Mouse (Mus musculus): ENCODE measurements around the gene Eps15. TPM values are rescaled to one million over a fixed set of nuclear protein-coding genes. Genes with fewer than 3 reads are reported as not detected.

The Eps15 gene
- total RNA-seq, 2 experiments from 2014 or later, result 41.6 to 46.3 TPM

DNA sequence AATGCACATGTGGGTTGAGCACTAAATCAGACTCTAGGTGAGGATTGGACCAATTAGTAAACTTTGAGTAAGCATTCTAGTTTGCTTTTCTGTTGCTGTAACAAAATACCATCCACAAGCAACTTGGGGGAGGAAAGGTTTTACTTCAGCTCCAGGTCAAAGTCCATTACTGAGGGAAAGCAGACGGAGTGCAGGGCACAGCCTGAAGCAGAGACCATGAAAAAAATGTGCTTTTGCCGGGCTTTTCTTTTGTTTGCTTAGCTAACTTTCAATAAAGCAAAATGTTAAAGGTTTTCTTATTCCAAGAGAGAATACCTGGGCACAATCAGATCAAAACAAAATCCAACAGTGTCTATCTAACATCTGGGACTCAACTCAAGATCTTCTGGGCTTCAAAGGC, 13.3 kb upstream of the Eps15 start:
- intact Hi-C loops (cut with DNase I), result no loop called here
- no peak for DNase-seq

DNA sequence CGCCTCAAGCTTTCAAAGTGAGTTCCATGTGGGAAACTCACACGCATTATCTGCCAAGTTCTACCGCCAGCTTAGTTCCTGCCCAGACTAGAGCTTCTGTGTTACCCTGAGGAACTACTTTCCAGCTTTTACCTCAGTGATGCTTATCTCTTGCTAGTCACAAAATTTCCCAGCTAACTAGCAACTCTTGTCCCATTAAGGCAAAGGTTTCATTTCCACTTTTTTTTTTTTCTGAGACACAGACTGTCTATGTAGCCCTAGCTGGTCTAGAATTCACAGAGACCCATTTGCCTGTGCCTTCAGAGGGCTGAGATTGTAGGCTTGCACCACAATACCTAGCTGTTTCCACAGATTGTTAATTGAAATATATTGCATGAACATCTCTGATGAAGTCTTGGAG, 12.6 kb upstream of the Eps15 start:
- no peak for DNase-seq
- intact Hi-C loops (cut with DNase I), result no loop called here

DNA sequence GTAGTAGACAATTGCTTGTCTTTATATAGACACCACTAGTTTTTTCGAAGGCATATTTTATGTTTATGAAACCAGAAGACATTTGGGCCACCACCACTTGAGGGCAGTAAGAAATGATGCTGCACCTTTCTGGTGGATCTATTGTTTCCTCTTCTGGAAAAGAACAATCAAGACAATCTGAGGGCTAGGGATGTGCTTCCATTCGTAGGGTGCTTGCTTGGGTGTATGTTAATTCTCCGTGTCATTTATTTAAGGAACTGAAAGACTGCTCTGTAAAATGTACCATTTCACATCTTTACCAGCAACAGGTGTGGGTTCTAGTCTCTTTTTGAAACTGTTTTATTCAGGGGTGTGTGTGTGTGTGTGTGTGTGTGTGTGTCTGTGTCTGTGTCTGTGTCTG, 11.2 kb upstream of the Eps15 start:
- intact Hi-C loops (cut with DNase I), result no loop called here
- no peak for DNase-seq

DNA sequence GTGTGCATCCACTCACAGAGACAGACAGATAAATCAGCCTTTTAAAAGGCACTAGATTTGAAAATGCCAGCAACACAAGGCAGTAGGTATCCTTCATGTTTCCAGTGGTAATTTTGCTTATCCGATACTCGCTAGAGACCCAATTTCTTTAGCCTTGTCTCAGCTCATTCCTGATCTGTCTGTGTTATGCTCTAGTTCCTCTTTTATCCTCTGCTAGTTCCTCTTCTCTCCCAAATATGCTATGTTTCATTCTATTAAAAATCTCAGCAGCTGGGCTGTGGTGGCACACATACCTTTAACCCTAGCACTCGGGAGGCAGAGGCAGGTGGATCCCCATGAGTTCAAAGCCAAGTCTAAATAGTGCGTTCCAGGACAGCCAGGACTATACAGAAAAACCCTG, 8.3 kb upstream of the Eps15 start:
- no peak for DNase-seq
- intact Hi-C loops (cut with DNase I), result no loop called here

GRCm38 (mm10) chr4:109273586-109274240, 6.4 kb upstream of the Eps15 start:
- DNase-seq, result no peak
- intact Hi-C loops (cut with DNase I), result no loop called here

DNA sequence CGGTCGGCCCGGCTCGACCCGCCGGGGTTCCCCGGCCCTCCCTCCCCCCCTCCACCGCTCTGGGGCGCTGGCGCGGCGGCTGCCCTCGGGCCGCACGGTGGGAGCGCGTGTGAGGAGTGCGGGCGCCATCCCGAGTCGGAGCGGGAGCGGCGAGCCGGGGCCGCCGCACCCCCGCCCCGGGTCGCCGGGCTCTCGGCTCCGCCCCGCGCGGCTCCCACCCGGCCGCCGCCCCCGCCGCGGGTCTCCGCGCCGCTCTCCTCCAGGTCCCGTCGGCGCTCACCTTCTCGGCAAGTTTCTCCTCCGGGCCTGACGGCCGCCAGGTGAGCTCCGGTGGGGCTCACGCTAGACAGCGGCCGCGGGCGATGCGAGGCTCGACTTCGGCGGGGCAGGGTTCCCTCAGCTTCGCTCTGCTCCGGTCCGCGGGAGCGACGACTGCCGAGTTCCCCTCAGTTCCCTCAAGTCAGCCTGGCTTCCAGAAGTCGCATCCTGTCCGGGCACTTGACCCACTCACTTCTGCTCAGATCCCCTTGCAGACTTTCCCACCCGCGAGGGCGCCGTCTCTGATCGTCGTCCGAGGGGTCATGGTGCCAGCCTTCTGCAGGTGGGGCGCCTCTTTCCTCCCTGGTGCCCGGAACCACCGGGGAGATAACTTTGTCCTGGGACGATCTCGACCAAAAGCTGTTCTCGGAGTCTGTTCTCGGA, 542 bp downstream of the Eps15 start:
- intact Hi-C loops (cut with DNase I), result loop anchor here (5.0 kb wide), 1 partner anchor 78 kb away; the partner anchor contains the start of gene Osbpl9
- peak in 1 of 2 experiments; percentile 45 for DNase-seq

GRCm38 (mm10) chr4:109281161-109281560, 1.1 kb downstream of the Eps15 start:
- intact Hi-C loops (cut with DNase I), result loop anchor here (5.0 kb wide), 1 partner anchor 79 kb away; the partner anchor contains the start of gene Osbpl9
- DNase-seq, result no peak

DNA sequence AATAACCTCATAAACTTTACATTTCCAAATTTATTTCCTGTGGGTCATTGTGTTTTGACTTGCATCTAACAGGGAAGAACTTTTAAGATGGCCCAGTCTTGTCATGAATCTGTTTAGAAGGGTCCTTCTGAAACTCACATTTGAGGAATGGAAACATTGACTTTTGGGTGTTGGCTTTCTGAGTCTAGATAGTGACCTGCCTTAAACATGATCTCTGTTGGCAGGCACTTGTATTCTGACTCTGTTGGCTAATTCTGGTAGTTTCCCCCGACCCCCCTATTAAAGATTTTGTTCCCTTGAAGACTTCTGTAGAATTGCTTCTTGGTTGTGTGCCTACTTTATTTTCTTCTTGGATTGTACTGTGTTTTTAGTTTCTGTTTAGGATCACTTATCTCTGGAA, 1.9 kb downstream of the Eps15 start:
- intact Hi-C loops (cut with DNase I), result loop anchor here (5.0 kb wide), 1 partner anchor 80 kb away; the partner anchor contains the start of gene Osbpl9
- DNase-seq, result no peak

DNA sequence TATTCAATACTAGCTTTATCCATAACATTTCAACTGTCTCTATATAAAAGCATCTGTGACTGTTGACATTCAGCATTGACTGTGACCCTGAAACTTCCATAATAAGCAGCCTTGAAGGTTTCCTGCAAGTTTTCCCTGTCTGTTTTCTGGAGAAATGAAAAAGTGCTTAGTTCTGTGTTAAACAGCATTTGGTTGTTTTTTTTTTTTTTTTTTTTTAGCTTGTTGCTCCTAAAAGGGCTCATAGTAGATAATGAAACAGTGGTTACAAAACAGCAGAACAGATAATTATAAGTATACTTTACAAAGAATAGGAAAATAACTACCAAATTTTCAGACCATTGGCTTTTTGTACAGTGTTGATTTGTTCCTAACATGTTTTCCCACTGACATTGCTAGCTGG, 14.6 kb downstream of the Eps15 start:
- intact Hi-C loops (cut with DNase I), result no loop called here
- DNase-seq, result no peak

DNA sequence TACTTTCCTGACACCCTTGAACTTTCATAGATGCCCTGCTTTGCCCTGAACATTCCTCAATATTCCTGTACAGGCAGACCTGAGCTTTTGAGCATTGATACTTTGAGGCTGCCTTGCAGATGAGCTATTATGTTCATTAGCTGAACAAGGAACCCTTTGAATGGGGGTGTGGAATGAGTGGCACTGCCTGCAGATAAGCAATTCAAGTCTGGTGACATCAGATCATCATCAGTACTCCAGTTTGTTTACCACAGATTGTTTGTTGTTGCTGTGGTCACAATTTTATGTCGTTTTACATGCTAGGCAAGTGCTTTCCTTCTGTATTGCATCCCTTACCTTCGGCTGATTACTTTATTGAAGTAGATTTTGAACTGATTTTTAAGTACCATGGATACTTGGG, 16.4 kb downstream of the Eps15 start:
- no peak for DNase-seq
- intact Hi-C loops (cut with DNase I), result no loop called here

GRCm38 (mm10) chr4:109299136-109299535, 19.1 kb downstream of the Eps15 start:
- no peak for DNase-seq
- intact Hi-C loops (cut with DNase I), result no loop called here

GRCm38 (mm10) chr4:109316941-109317894, 37.1 kb downstream of the Eps15 start:
- intact Hi-C loops (cut with DNase I), result no loop called here
- no peak for DNase-seq

- no peak for DNase-seq
- intact Hi-C loops (cut with DNase I), result no loop called here
Observed at GRCm38 (mm10) chr4:109336796-109337195, 56.7 kb downstream of the Eps15 start.

DNA sequence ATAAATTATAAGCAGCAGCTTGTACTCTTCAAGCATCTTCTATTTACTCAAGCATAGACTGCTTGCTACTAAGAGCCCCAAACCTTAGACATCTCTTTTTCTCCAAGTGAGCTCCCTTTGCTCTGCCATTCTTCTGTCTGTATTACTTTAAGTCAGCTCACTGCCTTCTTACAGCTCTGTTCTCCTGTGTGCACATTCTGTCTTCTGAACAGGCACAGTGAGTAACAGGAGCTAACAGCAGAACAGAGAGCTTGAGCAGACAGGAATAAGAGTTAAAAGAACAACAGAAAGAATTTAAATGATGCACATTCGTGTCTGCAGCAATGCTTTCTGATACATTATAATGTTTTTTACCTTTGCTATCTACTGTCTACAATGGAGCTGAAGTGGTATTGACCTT, 61.2 kb downstream of the Eps15 start:
- no peak for DNase-seq
- intact Hi-C loops (cut with DNase I), result no loop called here

DNA sequence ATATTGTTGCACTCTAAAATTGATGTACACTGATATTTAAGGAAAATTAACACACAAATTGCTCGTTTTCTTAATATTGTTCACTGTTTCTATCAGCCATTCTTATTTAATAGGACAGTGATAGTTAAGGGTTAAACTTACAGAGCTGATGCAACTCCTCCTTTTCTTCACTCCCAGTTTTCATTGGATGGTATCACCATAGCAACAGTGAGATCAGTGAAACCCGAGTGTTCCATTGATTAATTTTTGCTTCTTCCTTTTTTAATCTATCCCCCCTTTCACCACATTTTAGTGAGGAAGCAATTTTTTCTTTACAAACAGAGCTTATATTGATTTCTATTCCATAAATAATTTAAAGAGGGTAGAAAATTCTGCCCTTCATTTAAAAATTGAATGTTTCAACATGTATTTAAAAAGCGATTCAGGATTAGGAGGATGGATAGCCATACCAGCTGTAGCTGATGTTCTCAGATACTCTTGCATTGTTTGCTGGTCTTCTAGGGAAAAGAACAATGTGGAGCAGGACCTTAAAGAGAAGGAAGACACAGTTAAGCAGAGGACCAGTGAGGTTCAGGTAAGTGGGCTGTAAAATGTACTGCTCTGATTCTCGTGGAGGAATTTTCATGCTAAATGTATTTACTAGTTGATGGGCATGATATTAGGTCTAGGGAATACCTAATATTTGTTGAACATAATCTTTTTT, 62.9 kb downstream of the Eps15 start:
- no peak for DNase-seq
- intact Hi-C loops (cut with DNase I), result no loop called here

DNA sequence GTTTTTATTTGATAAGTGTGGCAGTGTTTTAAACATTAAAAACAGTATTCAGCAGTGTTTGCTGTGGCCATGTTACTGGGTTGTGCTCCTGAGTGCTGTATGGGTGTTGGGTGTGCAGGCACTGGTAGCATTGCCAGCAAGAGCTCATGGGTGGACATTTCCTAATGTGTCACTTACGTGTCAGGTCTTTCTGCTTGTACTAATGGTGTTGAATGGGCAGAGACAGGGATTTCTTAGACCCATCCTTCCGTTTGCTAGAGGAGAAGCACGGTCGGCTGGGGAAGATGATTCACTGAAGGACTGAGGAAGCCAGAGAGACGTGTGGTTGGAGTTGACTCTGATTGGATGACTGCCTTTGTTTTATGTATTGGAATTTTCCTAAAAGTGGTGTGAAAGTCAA, 63.8 kb downstream of the Eps15 start:
- intact Hi-C loops (cut with DNase I), result no loop called here
- DNase-seq, result no peak

- no peak for DNase-seq
- intact Hi-C loops (cut with DNase I), result no loop called here
Observed at GRCm38 (mm10) chr4:109378107-109378506, 98.0 kb downstream of the Eps15 start.

GRCm38 (mm10) chr4:109382457-109382856, 102.4 kb downstream of the Eps15 start:
- DNase-seq, result no peak
- intact Hi-C loops (cut with DNase I), result no loop called here

DNA sequence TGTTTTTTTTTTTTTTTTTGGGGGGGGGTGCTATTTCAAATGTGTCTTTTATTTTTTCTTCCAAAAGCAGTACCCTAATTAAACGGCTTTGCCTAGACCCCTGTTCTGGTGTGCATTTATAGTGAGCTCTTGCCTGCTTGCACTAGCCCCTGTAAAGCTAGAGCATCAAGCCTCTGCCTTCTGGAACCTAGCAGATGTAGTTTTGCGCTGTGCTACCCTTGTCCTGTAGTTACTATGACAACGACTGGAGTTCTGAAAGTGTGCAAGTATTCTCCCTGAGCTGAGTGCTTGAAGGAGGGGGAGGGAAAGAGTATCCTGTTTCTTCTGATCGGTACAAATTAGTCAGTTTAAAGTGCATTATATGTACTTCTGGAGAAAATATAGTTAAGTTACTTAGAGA, 105.5 kb downstream of the Eps15 start:
- DNase-seq, result no peak
- intact Hi-C loops (cut with DNase I), result no loop called here

DNA sequence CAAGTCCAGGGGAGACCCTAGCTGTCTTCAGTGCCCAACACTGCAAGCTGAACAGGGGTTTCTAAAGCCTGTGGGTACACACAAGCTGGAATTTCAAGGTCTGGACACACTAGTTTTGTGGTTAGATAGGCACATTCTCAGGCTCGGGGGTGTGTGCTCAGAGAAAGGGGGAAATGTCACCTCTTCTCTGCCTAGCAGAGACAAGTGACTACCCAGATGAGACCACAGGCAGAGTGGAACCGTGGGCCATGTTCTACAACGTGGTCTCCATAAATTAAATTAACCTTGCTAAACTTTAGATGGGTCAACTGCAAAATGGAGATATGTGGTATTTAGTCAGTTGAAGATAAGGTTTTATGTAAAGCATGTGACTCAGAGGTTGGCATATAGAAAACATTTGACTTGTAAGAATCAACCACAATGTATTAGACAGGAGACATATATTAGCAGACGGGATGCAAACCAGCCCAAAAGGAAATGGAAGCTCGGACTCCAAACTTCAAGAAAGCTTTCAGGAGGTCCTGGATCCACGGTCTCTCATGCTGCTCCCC, 113.2 kb downstream of the Eps15 start:
- intact Hi-C loops (cut with DNase I), result no loop called here

More for the DNA sequence above, 113.2 kb downstream of the Eps15 start:
- DNase-seq, result no peak

Data from heart, postnatal 14 days (tissue).